Mouse (Mus musculus) G1E-ER4 (cell line): ENCODE results near the gene Amhr2. TPM values are rescaled to one million over a fixed set of nuclear protein-coding genes. Genes with fewer than 3 reads are reported as not detected.

Experiments
- GATA1 ChIP-seq: IDR thresholded peaks from one replicate; pipeline ENCODE4 v1.8.0; 2012; ENCODE audit warnings: low read length, inconsistent platforms
- polyA plus RNA-seq: library from polyadenylated mRNA; stranded (reverse); fragments of >175 nt; gene quantifications from 2 replicates; pipeline ENCODE4 v1.2.3, GENCODE M21; 2012

Gene Amhr2
- polyA plus RNA-seq, 1 experiment = not detected

GRCm38 (mm10) chr15:102499370-102499769, 54.2 kb downstream of the Amhr2 start:
- no peak for TF ChIP-seq GATA1

GRCm38 (mm10) chr15:102499851-102500250, 54.7 kb downstream of the Amhr2 start:
- TF ChIP-seq GATA1 = no peak

GRCm38 (mm10) chr15:102500479-102500878, 55.3 kb downstream of the Amhr2 start:
- no peak for TF ChIP-seq GATA1

GRCm38 (mm10) chr15:102501084-102501814, 56.1 kb downstream of the Amhr2 start:
- TF ChIP-seq GATA1 = no peak

- no peak for TF ChIP-seq GATA1
Observed at GRCm38 (mm10) chr15:102502254-102502840, 57.2 kb downstream of the Amhr2 start.

GRCm38 (mm10) chr15:102503447-102503846, 58.3 kb downstream of the Amhr2 start, which contains the start of gene Gm10337:
Gene Gm10337, plus strand, starts transcription at chr15:102503722.
- no peak for TF ChIP-seq GATA1

Other genes with a start within 250 kb of the Amhr2 start
- 14.6 and 16.0 TPM in 2 replicates for gene Zfp740, start 242.1 kb upstream of the Amhr2 start, polyA plus RNA-seq
- 8.9 and 9.5 TPM in 2 replicates for gene Csad, start 240.6 kb upstream of the Amhr2 start, polyA plus RNA-seq
- 29.3 and 36.6 TPM in 2 replicates for gene Itgb7, start 213.4 kb upstream of the Amhr2 start, polyA plus RNA-seq
- 2.6 and 2.9 TPM in 2 replicates for gene Rarg, start 187.8 kb upstream of the Amhr2 start, polyA plus RNA-seq
- not detected in 2 replicates for gene Gm9918, start 174.8 kb upstream of the Amhr2 start, polyA plus RNA-seq
- 74.7 and 76.7 TPM in 2 replicates for gene Mfsd5, start 165.9 kb upstream of the Amhr2 start, polyA plus RNA-seq
- 38.5 and 42.8 TPM in 2 replicates for gene Espl1, start 149.1 kb upstream of the Amhr2 start, polyA plus RNA-seq
- gene Pfdn5, start 119.3 kb upstream of the Amhr2 start, polyA plus RNA-seq = 9.9 and 26.7 TPM in 2 replicates
- 74.6 and 92.3 TPM in 2 replicates for gene Myg1, start 113.7 kb upstream of the Amhr2 start, polyA plus RNA-seq
- gene Aaas, start 94.6 kb upstream of the Amhr2 start, polyA plus RNA-seq = 194 and 207 TPM in 2 replicates
- gene Sp7, start 78.2 kb upstream of the Amhr2 start, polyA plus RNA-seq = not detected in 2 replicates
- gene Sp1, start 39.2 kb upstream of the Amhr2 start, polyA plus RNA-seq = 15.3 and 42.1 TPM in 2 replicates
- 56.7 and 227 TPM in 2 replicates for gene Prr13, start 13.7 kb downstream of the Amhr2 start, polyA plus RNA-seq
- gene Pcbp2, start 25.2 kb downstream of the Amhr2 start, polyA plus RNA-seq = 289 and 813 TPM in 2 replicates
- gene Gm10337, start 58.4 kb downstream of the Amhr2 start, polyA plus RNA-seq = not detected in 2 replicates
- gene Map3k12, start 71.7 kb downstream of the Amhr2 start, polyA plus RNA-seq = 1.2 and 1.3 TPM in 2 replicates
- gene Tarbp2, start 72.8 kb downstream of the Amhr2 start, polyA plus RNA-seq = 75.2 and 86.3 TPM in 2 replicates
- gene Npff, start 79.6 kb downstream of the Amhr2 start, polyA plus RNA-seq = 1.4 and 1.7 TPM in 2 replicates
- 0.09 TPM in 1 of 2 replicates, not detected in the other for gene Gm28047, start 179.7 kb downstream of the Amhr2 start, polyA plus RNA-seq
- 9.3 and 13.2 TPM in 2 replicates for gene Atf7, start 180.1 kb downstream of the Amhr2 start, polyA plus RNA-seq
- 65.3 and 313 TPM in 2 replicates for gene Atp5g2, start 227.0 kb downstream of the Amhr2 start, polyA plus RNA-seq